Mouse (Mus musculus) kidney, adult 10 weeks (tissue): ENCODE measurements around the gene E130311K13Rik. TPM values are rescaled to one million over a fixed set of nuclear protein-coding genes. Genes with fewer than 3 reads are reported as not detected.

ENCODE experiments used
- polyA plus RNA-seq: library from polyadenylated mRNA; stranded (reverse); fragments of 350-450 nt; fragmentation: Illumina TruSeq; extraction: RNeasy Lipid Tissue Mini Kit (QIAGEN cat#74804); gene quantifications from one replicate; pipeline ENCODE4 v1.2.3, GENCODE M21; 2014; ENCODE audit warnings: low read depth, low replicate concordance

Gene E130311K13Rik
- polyA plus RNA-seq, result 13.8 TPM

DNA sequence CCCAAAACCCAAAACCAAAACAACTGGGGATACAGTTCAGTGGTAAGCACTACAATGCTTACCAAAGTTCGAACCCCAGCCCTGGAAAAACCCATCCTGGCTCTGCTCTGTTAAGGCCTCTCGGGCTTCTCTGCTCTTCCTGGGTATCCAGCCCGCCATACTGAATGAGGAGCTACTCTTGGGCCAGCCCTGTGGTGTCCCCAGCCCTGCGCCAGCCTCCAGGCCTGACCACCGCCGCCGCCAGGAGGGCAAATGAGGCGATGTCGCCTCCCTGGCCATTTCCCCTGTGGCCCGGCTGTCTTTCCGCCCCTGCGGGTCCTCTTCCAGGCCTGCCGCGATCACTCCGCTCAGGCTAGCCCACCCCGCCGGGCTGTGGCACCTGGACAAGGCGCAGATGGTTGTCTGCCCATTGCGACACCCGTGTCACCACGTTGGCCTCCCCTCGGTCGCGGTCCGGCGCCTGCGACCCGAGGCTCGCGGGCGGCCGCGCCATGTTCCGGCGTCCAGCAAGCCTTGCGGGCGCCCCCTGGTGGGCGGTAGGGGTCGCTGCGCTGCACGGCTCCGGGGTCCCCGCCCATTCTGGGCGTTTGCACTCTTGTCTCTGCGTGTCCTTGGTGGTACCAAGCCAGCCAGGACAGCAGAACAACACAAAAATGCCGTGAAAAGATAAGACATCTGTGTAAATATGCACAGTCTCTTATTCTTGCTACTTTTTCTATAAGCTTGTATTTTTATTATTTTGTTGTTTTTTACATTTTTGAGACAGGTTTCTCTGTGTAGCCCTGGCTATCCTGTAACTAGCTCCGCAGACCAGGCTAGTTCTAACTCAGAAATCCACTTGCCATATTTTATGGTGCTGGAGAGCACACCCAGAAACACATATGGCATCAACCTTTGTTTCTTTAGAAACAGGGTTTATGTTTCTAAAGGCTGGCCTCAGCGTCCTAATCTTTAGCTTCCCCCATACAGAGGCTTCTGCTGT lies at the start of gene E130311K13Rik:
E130311K13Rik (minus strand) TSS at position 595 of the 982 bp plus-strand sequence.

DNA sequence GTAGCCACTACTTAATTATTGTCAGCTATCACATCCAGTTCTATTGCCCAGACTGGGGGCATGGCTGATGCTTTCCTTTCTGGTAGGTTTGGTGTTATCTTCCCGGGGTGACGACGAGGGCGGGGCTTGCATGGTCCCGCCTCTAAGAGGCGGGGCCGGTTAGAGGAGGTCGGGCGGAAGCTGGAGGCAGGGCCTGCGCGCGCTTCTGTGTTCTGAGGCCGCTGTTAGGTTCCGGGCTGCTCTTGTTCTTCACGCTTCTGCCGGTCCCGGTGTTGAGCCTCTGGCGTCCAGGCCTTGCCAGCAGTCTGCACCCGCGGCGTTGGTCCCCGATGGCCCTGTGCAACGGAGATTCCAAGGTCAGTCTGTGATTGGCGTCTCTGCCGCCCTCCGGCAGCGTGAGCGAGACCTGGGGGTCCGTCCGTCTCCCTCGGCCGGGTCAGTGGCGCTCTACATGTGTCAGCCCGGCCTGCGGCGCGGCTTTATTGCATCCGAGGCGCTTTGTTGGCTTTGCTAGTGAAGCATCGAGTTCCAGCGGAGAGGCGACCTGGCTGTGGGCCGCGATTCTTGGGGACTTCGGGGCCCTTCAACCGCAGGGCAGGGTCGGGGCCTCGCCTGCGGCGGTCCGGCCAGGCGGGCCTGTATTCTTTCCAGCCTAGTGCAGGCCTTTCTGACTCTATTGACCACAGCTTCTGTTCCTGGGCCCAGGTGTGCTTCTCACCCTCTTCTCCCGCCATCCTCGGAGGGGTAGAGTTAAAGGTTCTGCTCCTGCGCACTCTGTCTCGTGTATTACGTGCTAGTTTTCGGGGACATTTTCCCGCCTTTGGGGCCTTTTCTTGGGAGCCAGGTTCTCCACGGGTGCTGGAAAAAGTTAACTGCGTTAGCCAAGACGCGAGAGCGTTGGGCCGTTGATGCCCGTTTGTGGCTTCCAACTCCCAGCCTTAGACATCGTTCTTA lies 47.0 kb upstream of the E130311K13Rik start, which contains the start of gene Gmps:
Gmps (plus strand) TSS at position 152 of the 954 bp plus-strand sequence.

DNA sequence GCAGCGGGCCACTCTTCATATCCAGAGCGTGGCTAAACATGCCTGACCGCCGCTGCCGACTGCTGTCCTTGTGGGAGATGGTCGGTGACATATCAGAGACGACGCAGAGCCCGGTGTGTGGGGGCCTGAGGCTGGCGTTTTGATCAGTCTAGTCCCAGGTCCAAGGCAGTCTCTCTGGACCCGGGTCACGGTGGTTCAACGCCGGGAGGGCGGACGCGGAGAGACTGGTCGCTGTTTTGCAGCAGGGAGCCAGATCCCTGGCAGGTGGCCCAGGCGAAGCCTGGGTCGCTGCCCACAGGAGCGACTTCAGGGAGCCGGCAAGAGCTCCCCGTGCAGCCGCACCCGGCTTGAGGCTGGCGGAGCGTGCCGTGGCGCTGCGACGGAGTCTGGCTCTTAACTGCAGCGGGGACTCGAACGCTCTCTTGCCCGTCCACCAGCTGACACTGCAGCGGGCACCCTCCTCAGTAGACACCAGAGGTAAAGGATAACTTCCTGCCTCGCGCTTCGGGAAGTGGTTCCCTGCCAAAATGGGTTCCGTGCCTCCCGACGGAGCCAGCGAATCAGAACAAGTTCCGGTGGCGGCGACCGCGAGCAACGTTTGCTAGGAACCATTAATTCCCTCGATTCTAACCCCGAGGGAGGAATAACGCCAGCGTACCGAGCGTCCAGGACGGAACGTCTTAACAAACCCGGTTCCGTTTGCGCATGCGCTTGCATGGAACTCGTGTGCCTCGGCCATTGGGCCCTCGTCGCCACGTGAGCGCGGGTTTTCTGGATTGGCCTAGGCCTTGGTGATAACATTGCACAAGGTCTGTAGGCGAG lies 35.0 kb upstream of the E130311K13Rik start, which contains the start of gene Slc33a1:
Slc33a1 (minus strand) TSS at position 669 of the 822 bp plus-strand sequence.

DNA sequence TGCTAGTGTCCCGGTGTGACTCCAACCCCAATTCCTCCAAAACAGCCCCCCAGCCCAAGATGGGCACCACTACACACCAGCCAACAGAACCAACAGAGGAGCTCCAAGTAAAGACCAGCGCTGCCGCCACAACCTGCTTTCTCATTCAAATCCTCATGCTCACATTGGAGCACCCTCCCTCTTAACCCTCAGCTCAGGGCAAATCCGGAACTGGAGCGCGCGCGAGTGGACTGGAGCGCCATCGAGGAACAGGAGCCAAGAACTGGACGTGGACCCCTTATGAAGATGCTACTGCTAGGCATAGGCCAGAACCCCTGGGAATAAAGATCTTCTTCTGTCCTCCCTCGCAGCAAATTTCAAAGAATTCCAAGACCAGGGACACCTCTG lies 30.0 kb downstream of the E130311K13Rik start, which contains the start of gene Plch1:
Plch1 (minus strand) TSS at position 164 of the 387 bp plus-strand sequence.

Other genes starting within 250 kb of the E130311K13Rik start
- gene Plch1, start 30.0 kb downstream of the E130311K13Rik start, polyA plus RNA-seq, result 3.3 TPM
- 238 TPM for gene Slc33a1, start 35.3 kb upstream of the E130311K13Rik start, polyA plus RNA-seq
- 50.9 TPM for gene Gmps, start 46.6 kb upstream of the E130311K13Rik start, polyA plus RNA-seq
- 0.12 TPM for gene Vmn2r1, start 152.1 kb upstream of the E130311K13Rik start, polyA plus RNA-seq
- not detected for gene Vmn2r2, start 212.5 kb upstream of the E130311K13Rik start, polyA plus RNA-seq